Mouse (Mus musculus) midbrain, postnatal 0 days (tissue): Measurements from ENCODE around the gene Oaz1. TPM values are rescaled to one million over a fixed set of nuclear protein-coding genes. Genes with fewer than 3 reads are reported as not detected.
A peak's percentile ranks its signal among the peaks of the same experiment; 100 is the strongest.

Experiments used
- ATAC-seq: fragments of 200-750 bp; cut with Nextera tagmentation; 2 replicates; pipeline ENCODE4 v1.8.0; 2017; ENCODE audit warnings: moderate number of reproducible peaks, mild to moderate bottlenecking, moderate TSS enrichment, moderate library complexity; ENCODE audit not compliant: low FRiP score
- DNase-seq: peaks from one replicate; pipeline ENCODE4 v3.0.0-alpha.2; 2015; ENCODE audit warnings: low spot score
- H3K27ac ChIP-seq: fragments of 300-500 bp; sonication (generic); 2 replicates; pipeline ENCODE4 v1.5.1; 2014; ENCODE audit warnings: low read depth, mild to moderate bottlenecking, low read length, mixed read lengths
- H3K27me3 ChIP-seq: fragments of 300-500 bp; sonication (generic); 2 replicates; pipeline ENCODE4 v1.6.1; 2014; ENCODE audit warnings: low read length, control low read depth, mixed read lengths; ENCODE audit not compliant: insufficient read depth
- H3K36me3 ChIP-seq: fragments of 300-500 bp; sonication (generic); 2 replicates; pipeline ENCODE4 v1.6.1; 2014; ENCODE audit warnings: low read length, control low read depth, mixed read lengths; ENCODE audit not compliant: insufficient read depth
- H3K4me1 ChIP-seq: fragments of 300-500 bp; sonication (generic); 2 replicates; pipeline ENCODE4 v1.6.1; 2014; ENCODE audit warnings: mild to moderate bottlenecking, control low read depth, antibody characterized with exemption, low read length, mixed read lengths; ENCODE audit not compliant: insufficient read depth
- H3K4me2 ChIP-seq: fragments of 300-500 bp; sonication (generic); 2 replicates; pipeline ENCODE4 v1.6.1; 2014; ENCODE audit warnings: low read depth, mild to moderate bottlenecking, low read length, mixed read lengths; ENCODE audit not compliant: poor library complexity, severe bottlenecking
- H3K4me3 ChIP-seq: fragments of 300-500 bp; sonication (generic); 2 replicates; pipeline ENCODE4 v1.5.1; 2014; ENCODE audit warnings: low read depth, mild to moderate bottlenecking, low read length, moderate library complexity
- H3K9ac ChIP-seq: fragments of 300-500 bp; sonication (generic); replicated peaks from 2 replicates; pipeline ENCODE4 v1.6.1; 2014; ENCODE audit warnings: mild to moderate bottlenecking, low read length, moderate library complexity, mixed read lengths; ENCODE audit not compliant: poor library complexity, severe bottlenecking
- H3K9me3 ChIP-seq: fragments of 300-500 bp; sonication (generic); 2 replicates; pipeline ENCODE4 v1.6.1; 2016; ENCODE audit warnings: low read length, control low read depth
- CTCF ChIP-seq: IDR thresholded peaks from 2 replicates; pipeline ENCODE4 v1.5.1; 2016; ENCODE audit warnings: antibody characterized with exemption, mild to moderate bottlenecking
- WGBS: fragments of 180-500 bp; shearing (Covaris S2); extraction: QIAGEN DNeasy Blood & Tissue Kit; methylation state at CpG from one replicate; pipeline ENCODE4 v1.1.7; 2014; 5-methylcytosine and 5-hydroxymethylcytosine counted together
- polyA plus RNA-seq: library from polyadenylated mRNA; unstranded; fragments of >200 nt; fragmentation: Nextera tagmentation; extraction: Ambion mirVana; gene quantifications from 2 replicates; pipeline ENCODE4 v1.2.1, GENCODE M21; 2015
- total RNA-seq: library from RNA; depleted of rRNA; stranded (reverse); fragments of >200 nt; gene quantifications from 2 replicates; pipeline ENCODE4 v1.2.3, GENCODE M21; 2014

The Oaz1 gene
- total and polyA plus RNA-seq, 2 experiments from 2014 or later, result 928 to 1,039 TPM

- no peak for TF ChIP-seq CTCF
- H3K9me3 ChIP-seq, result no peaks in the 10 kb centered on the region
- H3K4me1 ChIP-seq, result peaks cover 19% of the 10 kb centered on the region
- 18% methylated on average over 11 of the region's 11 CpGs for WGBS
- DNase-seq (no peak), ATAC-seq (no peak)
- H3K9ac ChIP-seq, result peak overlapping the region; percentile 83
- H3K27ac ChIP-seq, result 0 out of 2 replicates have a peak overlapping the region, but pooled peaks have one; percentile 87
- peak overlapping the region; percentile 81 for H3K4me3 ChIP-seq
- peaks cover 20% of the 10 kb centered on the region for H3K36me3 ChIP-seq
- H3K27me3 ChIP-seq, result no peaks in the 10 kb centered on the region
- H3K4me2 ChIP-seq, result peak overlapping the region; percentile 95
Measured at GRCm38 (mm10) chr10:80855749-80856073, 29.3 kb downstream of the Oaz1 start.

- H3K9ac ChIP-seq, result peak overlapping the region; percentile 83
- H3K4me2 ChIP-seq, result peak overlapping the region; percentile 95
- H3K27ac ChIP-seq, result peak overlapping the region; percentile 43; the same call in 1 of the 2 replicates
- peaks cover 18% of the 10 kb centered on the region for H3K36me3 ChIP-seq
- DNase-seq (peak; percentile 55), ATAC-seq (peak; percentile 28; the same call in 1 of the 2 replicates)
- peaks cover 19% of the 10 kb centered on the region for H3K4me1 ChIP-seq
- peak overlapping the region; percentile 81 for H3K4me3 ChIP-seq
- H3K9me3 ChIP-seq, result no peaks in the 10 kb centered on the region
- TF ChIP-seq CTCF, result peak; percentile 45
- no peaks in the 10 kb centered on the region for H3K27me3 ChIP-seq
- WGBS, result 65% methylated on average over 3 of the region's 3 CpGs
Measured at GRCm38 (mm10) chr10:80856267-80856666, 29.8 kb downstream of the Oaz1 start.

- H3K36me3 ChIP-seq, result peaks cover 19% of the 10 kb centered on the region
- peak overlapping the region; percentile 95; the same call in 1 of the 2 replicates for H3K4me2 ChIP-seq
- no peak overlapping the region; the same call in 1 of the 2 replicates for H3K9ac ChIP-seq
- peak overlapping the region; percentile 43 for H3K27ac ChIP-seq
- no peaks in the 10 kb centered on the region for H3K9me3 ChIP-seq
- no peaks in the 10 kb centered on the region for H3K27me3 ChIP-seq
- WGBS, result 81% methylated on average over 5 of the region's 5 CpGs
- H3K4me1 ChIP-seq, result peaks cover 19% of the 10 kb centered on the region
- no peak overlapping the region for H3K4me3 ChIP-seq
- no peak for TF ChIP-seq CTCF
- DNase-seq (no peak), ATAC-seq (no peak)
Measured at GRCm38 (mm10) chr10:80856908-80857307, 30.5 kb downstream of the Oaz1 start.

- Histone ChIP-seq H3K4me1 (peaks cover 19% of the 10 kb centered on the region), H3K36me3 (peaks cover 19% of the 10 kb centered on the region), H3K4me3 (no peak overlapping the region), H3K4me2 (no peak overlapping the region; the same call in 1 of the 2 replicates), H3K9ac (no peak overlapping the region), H3K27me3 (no peaks in the 10 kb centered on the region), H3K27ac (no peak overlapping the region), H3K9me3 (no peaks in the 10 kb centered on the region)
- DNase-seq (peak; percentile 53), ATAC-seq (no peak)
- 37% methylated on average over 8 of the region's 8 CpGs for WGBS
- no peak for TF ChIP-seq CTCF
Measured at GRCm38 (mm10) chr10:80857386-80857785, 30.9 kb downstream of the Oaz1 start.

GRCm38 (mm10) chr10:80857848-80858247, 31.4 kb downstream of the Oaz1 start:
- no peak for TF ChIP-seq CTCF
- no peak overlapping the region for H3K4me2 ChIP-seq
- no peak overlapping the region for H3K4me3 ChIP-seq
- ATAC-seq (no peak), DNase-seq (no peak)
- peaks cover 19% of the 10 kb centered on the region for H3K4me1 ChIP-seq
- H3K27ac ChIP-seq, result peak overlapping the region; percentile 51; the same call in 1 of the 2 replicates
- WGBS, result 70% methylated on average over 3 of the region's 3 CpGs
- H3K9ac ChIP-seq, result no peak overlapping the region
- peaks cover 21% of the 10 kb centered on the region for H3K36me3 ChIP-seq
- H3K9me3 ChIP-seq, result no peaks in the 10 kb centered on the region
- H3K27me3 ChIP-seq, result no peaks in the 10 kb centered on the region

GRCm38 (mm10) chr10:80858350-80858935, 32.0 kb downstream of the Oaz1 start:
- Histone ChIP-seq H3K9ac (no peak overlapping the region), H3K4me2 (no peak overlapping the region), H3K9me3 (no peaks in the 10 kb centered on the region), H3K4me3 (no peak overlapping the region), H3K4me1 (peaks cover 19% of the 10 kb centered on the region), H3K27ac (no peak overlapping the region), H3K36me3 (peaks cover 21% of the 10 kb centered on the region), H3K27me3 (no peaks in the 10 kb centered on the region)
- no peak for TF ChIP-seq CTCF
- DNase-seq (no peak), ATAC-seq (no peak)
- 87% methylated on average over 7 of the region's 7 CpGs for WGBS
